Mouse (Mus musculus): Measurements from ENCODE around the gene Prpf4. TPM values are rescaled to one million over a fixed set of nuclear protein-coding genes. Genes with fewer than 3 reads are reported as not detected.

The Prpf4 gene
- polyA plus RNA-seq, 1 experiment from 2014 or later: 6.9 TPM

- TF ChIP-seq CTCF (IDR thresholded peaks at IDR 0.05; ENCODE audit: low read depth): no peak
- Histone ChIP-seq H3K27me3 (replicated peaks; ENCODE audit: control insufficient read depth, insufficient read depth, low read length) (no peaks in the 10 kb centered on the region), H3K27ac (ENCODE audit: low read depth, low read length) (peak overlapping the region; percentile 87; the same call in 1 of the 2 replicates), H3K4me3 (ENCODE audit: low read depth, low read length) (peak overlapping the region; percentile 83), H3K9ac (ENCODE audit: low read depth, low read length) (peak overlapping the region; percentile 86; the same call in 1 of the 2 replicates), H3K4me1 (replicated peaks; ENCODE audit: control insufficient read depth, insufficient read depth, low read length) (peaks cover 7% of the 10 kb centered on the region; the same call in 1 of the 2 replicates), H3K4me2 (replicated peaks; ENCODE audit: low read depth) (peak overlapping the region; percentile 74), H3K9me3 (ENCODE audit: control insufficient read depth) (no peaks in the 10 kb centered on the region), H3K36me3 (ENCODE audit: control insufficient read depth, insufficient read depth) (no peaks in the 10 kb centered on the region)
- WGBS: 76% methylated on average over 1 of the region's 1 CpGs
- no peak for ATAC-seq
These were observed 46.6 kb upstream of the Prpf4 start for GRCm38 (mm10) chr4:62361997-62362396.

GRCm38 (mm10) chr4:62362437-62362836 is 46.2 kb upstream of the Prpf4 start:
- TF ChIP-seq CTCF (IDR thresholded peaks at IDR 0.05; ENCODE audit: low read depth): no peak
- 56% methylated on average over 2 of the region's 2 CpGs for WGBS
- Histone ChIP-seq H3K4me2 (replicated peaks; ENCODE audit: low read depth) (peak overlapping the region; percentile 74; the same call in 1 of the 2 replicates), H3K36me3 (ENCODE audit: control insufficient read depth, insufficient read depth) (no peaks in the 10 kb centered on the region), H3K4me3 (ENCODE audit: low read depth, low read length) (no peak overlapping the region; the same call in 1 of the 2 replicates), H3K9me3 (ENCODE audit: control insufficient read depth) (no peaks in the 10 kb centered on the region), H3K27ac (ENCODE audit: low read depth, low read length) (no peak overlapping the region), H3K9ac (ENCODE audit: low read depth, low read length) (no peak overlapping the region), H3K27me3 (replicated peaks; ENCODE audit: control insufficient read depth, insufficient read depth, low read length) (no peaks in the 10 kb centered on the region), H3K4me1 (replicated peaks; ENCODE audit: control insufficient read depth, insufficient read depth, low read length) (peaks cover 10% of the 10 kb centered on the region; the same call in 1 of the 2 replicates)
- ATAC-seq: no peak

DNA sequence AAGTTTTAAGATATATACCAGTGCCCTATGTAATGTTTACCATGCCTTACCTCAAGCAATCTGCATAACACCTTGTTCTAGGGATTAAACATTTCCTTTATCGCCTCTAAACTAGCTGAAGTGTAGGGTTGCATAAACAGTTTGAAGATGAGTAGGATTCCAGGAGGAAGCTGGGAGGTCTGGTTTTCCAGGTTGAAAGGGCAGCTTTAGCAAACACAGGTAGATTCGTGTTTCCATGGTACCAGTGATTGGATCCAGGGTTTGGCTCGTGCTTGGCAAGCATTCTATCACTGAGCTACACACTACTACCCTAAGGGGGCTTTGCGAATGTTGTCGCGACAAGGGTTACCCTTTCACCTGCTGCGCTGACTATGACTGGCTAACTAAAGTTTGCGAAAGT is 44.3 kb upstream of the Prpf4 start:
- no peak overlapping the region for H3K4me3 ChIP-seq (ENCODE audit: low read depth, low read length)
- peaks cover 15% of the 10 kb centered on the region for H3K4me1 ChIP-seq (replicated peaks; ENCODE audit: control insufficient read depth, insufficient read depth, low read length)
- H3K4me2 ChIP-seq (replicated peaks; ENCODE audit: low read depth): 0 out of 2 replicates have a peak overlapping the region, but pooled peaks have one; percentile 1
- no peak overlapping the region for H3K27ac ChIP-seq (ENCODE audit: low read depth, low read length)
- H3K36me3 ChIP-seq (ENCODE audit: control insufficient read depth, insufficient read depth): no peaks in the 10 kb centered on the region
- no peaks in the 10 kb centered on the region for H3K9me3 ChIP-seq (ENCODE audit: control insufficient read depth)
- no peak for TF ChIP-seq CTCF (IDR thresholded peaks at IDR 0.05; ENCODE audit: low read depth)
- H3K27me3 ChIP-seq (replicated peaks; ENCODE audit: control insufficient read depth, insufficient read depth, low read length): no peaks in the 10 kb centered on the region
- H3K9ac ChIP-seq (ENCODE audit: low read depth, low read length): no peak overlapping the region
- 42% methylated on average over 8 of the region's 8 CpGs for WGBS
- ATAC-seq: no peak

GRCm38 (mm10) chr4:62366291-62366690 is 42.3 kb upstream of the Prpf4 start:
- no peaks in the 10 kb centered on the region for H3K27me3 ChIP-seq (replicated peaks; ENCODE audit: control insufficient read depth, insufficient read depth, low read length)
- H3K4me3 ChIP-seq (ENCODE audit: low read depth, low read length): no peak overlapping the region
- H3K9ac ChIP-seq (ENCODE audit: low read depth, low read length): no peak overlapping the region
- WGBS: 68% methylated on average over 4 of the region's 4 CpGs
- no peak for TF ChIP-seq CTCF (IDR thresholded peaks at IDR 0.05; ENCODE audit: low read depth)
- H3K4me2 ChIP-seq (replicated peaks; ENCODE audit: low read depth): no peak overlapping the region
- H3K36me3 ChIP-seq (ENCODE audit: control insufficient read depth, insufficient read depth): no peaks in the 10 kb centered on the region
- H3K27ac ChIP-seq (ENCODE audit: low read depth, low read length): no peak overlapping the region
- H3K9me3 ChIP-seq (ENCODE audit: control insufficient read depth): no peaks in the 10 kb centered on the region
- ATAC-seq: no peak
- H3K4me1 ChIP-seq (replicated peaks; ENCODE audit: control insufficient read depth, insufficient read depth, low read length): peaks cover 18% of the 10 kb centered on the region

- Histone ChIP-seq H3K9ac (ENCODE audit: low read depth, low read length) (no peak overlapping the region), H3K9me3 (ENCODE audit: control insufficient read depth) (no peaks in the 10 kb centered on the region), H3K27me3 (replicated peaks; ENCODE audit: control insufficient read depth, insufficient read depth, low read length) (no peaks in the 10 kb centered on the region), H3K36me3 (ENCODE audit: control insufficient read depth, insufficient read depth) (no peaks in the 10 kb centered on the region), H3K4me2 (replicated peaks; ENCODE audit: low read depth) (peak overlapping the region; percentile 37; the same call in 1 of the 2 replicates), H3K4me3 (ENCODE audit: low read depth, low read length) (no peak overlapping the region), H3K27ac (ENCODE audit: low read depth, low read length) (peak overlapping the region; percentile 62), H3K4me1 (replicated peaks; ENCODE audit: control insufficient read depth, insufficient read depth, low read length) (peaks cover 14% of the 10 kb centered on the region)
- ATAC-seq: peak; percentile 68
- 36% methylated on average over 6 of the region's 6 CpGs for WGBS
- TF ChIP-seq CTCF (IDR thresholded peaks at IDR 0.05; ENCODE audit: low read depth): no peak
These were observed 41.0 kb upstream of the Prpf4 start for GRCm38 (mm10) chr4:62367586-62367985.

DNA sequence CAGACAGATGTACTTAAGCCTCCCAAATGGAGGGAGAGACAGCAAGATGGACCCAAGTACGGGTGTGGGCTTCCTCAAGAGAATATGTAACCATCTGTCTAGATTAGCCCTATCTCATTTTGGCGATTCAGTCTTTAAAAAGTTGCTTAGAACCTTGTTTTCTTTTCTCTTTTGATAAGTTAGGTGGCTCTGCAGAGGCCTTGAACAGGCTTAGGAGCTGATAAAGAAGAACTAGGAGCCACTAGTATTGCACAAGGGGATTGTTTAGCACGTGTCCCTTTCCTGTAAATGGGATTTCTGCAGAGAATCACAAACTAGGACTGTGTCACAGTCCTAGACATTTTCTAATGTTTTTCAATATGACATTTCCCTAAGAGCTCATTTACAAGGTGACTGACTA is 39.5 kb upstream of the Prpf4 start:
- H3K9me3 ChIP-seq (ENCODE audit: control insufficient read depth): no peaks in the 10 kb centered on the region
- ATAC-seq: no peak
- no peak overlapping the region for H3K9ac ChIP-seq (ENCODE audit: low read depth, low read length)
- no peak for TF ChIP-seq CTCF (IDR thresholded peaks at IDR 0.05; ENCODE audit: low read depth)
- H3K4me3 ChIP-seq (ENCODE audit: low read depth, low read length): no peak overlapping the region
- whole genome bisulfite sequencing: 36% methylated on average over 3 of the region's 3 CpGs
- H3K4me1 ChIP-seq (replicated peaks; ENCODE audit: control insufficient read depth, insufficient read depth, low read length): peaks cover 19% of the 10 kb centered on the region
- H3K27me3 ChIP-seq (replicated peaks; ENCODE audit: control insufficient read depth, insufficient read depth, low read length): no peaks in the 10 kb centered on the region
- no peak overlapping the region for H3K4me2 ChIP-seq (replicated peaks; ENCODE audit: low read depth)
- no peak overlapping the region; the same call in 1 of the 2 replicates for H3K27ac ChIP-seq (ENCODE audit: low read depth, low read length)
- H3K36me3 ChIP-seq (ENCODE audit: control insufficient read depth, insufficient read depth): no peaks in the 10 kb centered on the region

Measured in intestine, postnatal 0 days (tissue).